Mouse (Mus musculus): ENCODE measurements around the gene Rnf151.
"Not testable (repeated sequence)": the region's sequence is repeated elsewhere in the genome, so short reads cannot be mapped to it uniquely, and the experiment has no call there.

- TF ChIP-seq CTCF (IDR thresholded peaks at IDR 0.05; ENCODE audit: low read depth, low read length); POLR2A (IDR thresholded peaks at IDR 0.05; ENCODE audit: extremely low read depth, insufficient read depth, low read length): not testable (repeated sequence)
Observed at GRCm38 (mm10) chr17:24720616-24721015, 2.8 kb upstream of the Rnf151 start.
